Mouse (Mus musculus): ENCODE measurements around the gene Hivep1. TPM values are rescaled to one million over a fixed set of nuclear protein-coding genes. Genes with fewer than 3 reads are reported as not detected.

The Hivep1 gene
- polyA plus RNA-seq, 1 experiment: 2.5 TPM

GRCm38 (mm10) chr13:42159416-42160185 is 107.8 kb downstream of the Hivep1 start:
- no peak for TF ChIP-seq GATA1 (IDR thresholded peaks at IDR 0.05; ENCODE audit: low read length)
- TF ChIP-seq TAL1 (IDR thresholded peaks at IDR 0.05; ENCODE audit: low read length): no peak
- H3K27me3 ChIP-seq (ENCODE audit: control insufficient read depth): no peaks in the 10 kb centered on the region
- H3K4me3 ChIP-seq (replicated peaks): no peak overlapping the region
- no peaks in the 10 kb centered on the region for H3K4me1 ChIP-seq (ENCODE audit: control insufficient read depth)
- peaks cover 31% of the 10 kb centered on the region for H3K36me3 ChIP-seq (ENCODE audit: control insufficient read depth)
- H3K9me3 ChIP-seq (ENCODE audit: control insufficient read depth, low read length): no peaks in the 10 kb centered on the region

GRCm38 (mm10) chr13:42170802-42171201 is 119.0 kb downstream of the Hivep1 start:
- Histone ChIP-seq H3K4me1 (ENCODE audit: control insufficient read depth) (no peaks in the 10 kb centered on the region), H3K4me3 (replicated peaks) (no peak overlapping the region), H3K36me3 (ENCODE audit: control insufficient read depth) (peaks cover 13% of the 10 kb centered on the region), H3K27me3 (ENCODE audit: control insufficient read depth) (no peaks in the 10 kb centered on the region), H3K9me3 (ENCODE audit: control insufficient read depth, low read length) (no peaks in the 10 kb centered on the region)
- TF ChIP-seq TAL1 (IDR thresholded peaks at IDR 0.05; ENCODE audit: low read length): no peak
- no peak for TF ChIP-seq GATA1 (IDR thresholded peaks at IDR 0.05; ENCODE audit: low read length)

DNA sequence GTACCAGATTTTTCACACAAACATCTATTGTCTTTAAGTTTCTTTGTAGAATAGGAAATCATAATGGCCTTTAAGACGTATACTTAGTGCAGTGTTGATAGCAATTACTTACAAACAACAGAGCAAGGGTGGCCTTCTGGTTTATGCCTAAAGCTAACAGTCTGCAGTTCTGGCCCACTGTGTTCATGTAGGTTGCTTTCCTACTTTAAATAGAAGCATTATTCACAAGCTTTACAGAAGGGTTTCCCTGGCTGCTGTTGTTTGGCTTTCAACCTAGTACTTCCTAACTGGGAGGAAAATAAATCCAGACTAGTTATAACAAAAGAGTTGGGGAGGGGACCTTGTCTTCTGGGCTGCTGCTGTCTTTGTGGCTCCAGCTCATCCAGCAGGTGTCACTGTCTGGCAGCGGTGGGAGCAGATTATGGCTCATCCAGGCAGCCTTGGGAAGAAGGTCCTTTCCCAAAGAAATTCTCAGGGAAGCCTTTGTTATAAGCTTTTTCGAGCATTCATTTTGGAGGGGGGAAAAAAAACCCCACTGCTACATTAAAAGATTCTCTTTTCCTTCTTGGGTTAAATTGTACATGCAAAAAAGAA is 123.1 kb downstream of the Hivep1 start:
- no peaks in the 10 kb centered on the region for H3K27me3 ChIP-seq (ENCODE audit: control insufficient read depth)
- TF ChIP-seq TAL1 (IDR thresholded peaks at IDR 0.05; ENCODE audit: low read length): no peak
- no peak for TF ChIP-seq GATA1 (IDR thresholded peaks at IDR 0.05; ENCODE audit: low read length)

GRCm38 (mm10) chr13:42182635-42183034 is 130.8 kb downstream of the Hivep1 start:
- TF ChIP-seq TAL1 (IDR thresholded peaks at IDR 0.05; ENCODE audit: low read length) (no peak), GATA1 (IDR thresholded peaks at IDR 0.05; ENCODE audit: low read length) (no peak)
- no peaks in the 10 kb centered on the region for H3K9me3 ChIP-seq (ENCODE audit: control insufficient read depth, low read length)
- no peaks in the 10 kb centered on the region for H3K4me1 ChIP-seq (ENCODE audit: control insufficient read depth)
- H3K27me3 ChIP-seq (ENCODE audit: control insufficient read depth): no peaks in the 10 kb centered on the region
- H3K36me3 ChIP-seq (ENCODE audit: control insufficient read depth): peaks cover 14% of the 10 kb centered on the region
- H3K4me3 ChIP-seq (replicated peaks): no peak overlapping the region

More for the DNA sequence above, 123.1 kb downstream of the Hivep1 start:
- H3K4me1 ChIP-seq (ENCODE audit: control insufficient read depth): no peaks in the 10 kb centered on the region
- H3K4me3 ChIP-seq (replicated peaks): no peak overlapping the region
- no peaks in the 10 kb centered on the region for H3K9me3 ChIP-seq (ENCODE audit: control insufficient read depth, low read length)
- peaks cover 7% of the 10 kb centered on the region; the same call in 1 of the 2 replicates for H3K36me3 ChIP-seq (ENCODE audit: control insufficient read depth)

DNA sequence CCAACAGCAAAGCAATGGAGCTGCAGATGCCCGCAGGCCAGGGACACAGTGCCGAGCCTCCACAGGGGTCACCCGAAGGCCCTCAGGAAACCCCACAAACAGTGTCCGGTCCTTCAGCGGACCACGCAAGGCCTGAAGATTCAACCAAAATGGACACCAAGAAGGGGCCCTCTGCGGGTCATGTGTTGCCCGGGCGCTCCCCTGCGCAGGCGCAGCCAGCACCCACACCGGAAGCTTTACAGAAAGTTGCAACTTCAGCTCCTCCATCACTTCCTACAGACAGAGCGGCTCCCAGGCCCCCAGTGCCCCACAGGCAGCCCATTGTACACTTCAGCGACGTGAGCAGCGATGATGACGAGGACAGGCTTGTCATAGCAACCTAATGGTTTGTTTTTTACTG is 132.3 kb downstream of the Hivep1 start:
- Histone ChIP-seq H3K36me3 (ENCODE audit: control insufficient read depth) (peaks cover 14% of the 10 kb centered on the region), H3K9me3 (ENCODE audit: control insufficient read depth, low read length) (no peaks in the 10 kb centered on the region), H3K4me3 (replicated peaks) (no peak overlapping the region), H3K4me1 (ENCODE audit: control insufficient read depth) (no peaks in the 10 kb centered on the region), H3K27me3 (ENCODE audit: control insufficient read depth) (no peaks in the 10 kb centered on the region)
- TF ChIP-seq TAL1 (IDR thresholded peaks at IDR 0.05; ENCODE audit: low read length): no peak
- TF ChIP-seq GATA1 (IDR thresholded peaks at IDR 0.05; ENCODE audit: low read length): no peak

- Histone ChIP-seq H3K27me3 (ENCODE audit: control insufficient read depth) (no peaks in the 10 kb centered on the region), H3K4me3 (replicated peaks) (no peak overlapping the region), H3K36me3 (ENCODE audit: control insufficient read depth) (no peaks in the 10 kb centered on the region), H3K4me1 (ENCODE audit: control insufficient read depth) (no peaks in the 10 kb centered on the region), H3K9me3 (ENCODE audit: control insufficient read depth, low read length) (no peaks in the 10 kb centered on the region)
- no peak for TF ChIP-seq TAL1 (IDR thresholded peaks at IDR 0.05; ENCODE audit: low read length)
- TF ChIP-seq GATA1 (IDR thresholded peaks at IDR 0.05; ENCODE audit: low read length): no peak
Observed at GRCm38 (mm10) chr13:42193016-42193415, 141.2 kb downstream of the Hivep1 start.

GRCm38 (mm10) chr13:42195671-42196070 is 143.8 kb downstream of the Hivep1 start:
- Histone ChIP-seq H3K36me3 (ENCODE audit: control insufficient read depth) (no peaks in the 10 kb centered on the region), H3K4me3 (replicated peaks) (no peak overlapping the region), H3K27me3 (ENCODE audit: control insufficient read depth) (no peaks in the 10 kb centered on the region), H3K9me3 (ENCODE audit: control insufficient read depth, low read length) (peaks cover 10% of the 10 kb centered on the region; the same call in 1 of the 2 replicates), H3K4me1 (ENCODE audit: control insufficient read depth) (no peaks in the 10 kb centered on the region)
- TF ChIP-seq GATA1 (IDR thresholded peaks at IDR 0.05; ENCODE audit: low read length) (no peak), TAL1 (IDR thresholded peaks at IDR 0.05; ENCODE audit: low read length) (no peak)

GRCm38 (mm10) chr13:42197656-42198055 is 145.8 kb downstream of the Hivep1 start:
- Histone ChIP-seq H3K9me3 (ENCODE audit: control insufficient read depth, low read length) (peaks cover 10% of the 10 kb centered on the region; the same call in 1 of the 2 replicates), H3K36me3 (ENCODE audit: control insufficient read depth) (no peaks in the 10 kb centered on the region), H3K4me3 (replicated peaks) (no peak overlapping the region), H3K4me1 (ENCODE audit: control insufficient read depth) (no peaks in the 10 kb centered on the region), H3K27me3 (ENCODE audit: control insufficient read depth) (no peaks in the 10 kb centered on the region)
- no peak for TF ChIP-seq TAL1 (IDR thresholded peaks at IDR 0.05; ENCODE audit: low read length)
- no peak for TF ChIP-seq GATA1 (IDR thresholded peaks at IDR 0.05; ENCODE audit: low read length)

- H3K36me3 ChIP-seq (ENCODE audit: control insufficient read depth): no peaks in the 10 kb centered on the region
- H3K9me3 ChIP-seq (ENCODE audit: control insufficient read depth, low read length): no peaks in the 10 kb centered on the region
- H3K4me3 ChIP-seq (replicated peaks): no peak overlapping the region
- H3K4me1 ChIP-seq (ENCODE audit: control insufficient read depth): no peaks in the 10 kb centered on the region
- no peak for TF ChIP-seq GATA1 (IDR thresholded peaks at IDR 0.05; ENCODE audit: low read length)
- no peak for TF ChIP-seq TAL1 (IDR thresholded peaks at IDR 0.05; ENCODE audit: low read length)
- no peaks in the 10 kb centered on the region for H3K27me3 ChIP-seq (ENCODE audit: control insufficient read depth)
Observed at GRCm38 (mm10) chr13:42213556-42213955, 161.7 kb downstream of the Hivep1 start.

Measured in erythroblast, embryonic 14.5 days (primary cell).